Mouse (Mus musculus) lung, adult 2 months (tissue): Measurements from ENCODE around the gene Glb1l2.

Experiments
- CTCF ChIP-seq: fragments of 200-500 bp; IDR thresholded peaks from 2 replicates; pipeline ENCODE4 v1.5.1; 2011; ENCODE audit warnings: mild to moderate bottlenecking, low read length, control low read depth; ENCODE audit not compliant: insufficient read depth
- POLR2A ChIP-seq: fragments of 200-500 bp; IDR thresholded peaks from 2 replicates; pipeline ENCODE4 v1.6.1; 2011; ENCODE audit warnings: low read depth, mild to moderate bottlenecking, control low read depth, low read length, borderline replicate concordance; ENCODE audit errors: extremely low read depth

DNA sequence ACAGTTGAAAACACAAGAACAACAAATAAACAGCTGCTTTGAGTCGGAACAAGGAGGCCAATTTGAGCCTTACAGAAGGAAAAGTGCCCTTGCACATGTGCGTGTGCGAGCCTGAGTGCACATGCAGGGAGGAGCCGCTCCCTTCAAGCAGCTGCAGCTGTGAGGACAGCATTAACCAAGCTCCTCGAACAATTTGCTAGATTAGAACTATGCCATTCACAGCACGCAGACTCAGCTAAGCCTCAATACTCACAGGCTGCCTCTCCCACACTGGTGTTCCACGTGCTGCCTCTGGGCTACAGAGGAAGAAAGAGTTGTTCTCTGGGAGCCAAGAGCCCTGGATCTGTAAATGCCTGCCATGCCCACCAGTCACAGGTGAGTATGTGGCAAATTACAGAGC is 84.5 kb downstream of the Glb1l2 start:
- TF ChIP-seq CTCF (no peak), POLR2A (no peak)
